Mouse (Mus musculus) Patski (cell line): ENCODE results near the gene Tmem92. TPM values are rescaled to one million over a fixed set of nuclear protein-coding genes. Genes with fewer than 3 reads are reported as not detected.
A peak's percentile ranks its signal among the peaks of the same experiment; 100 is the strongest.
"Not testable (repeated sequence)": the region's sequence is repeated elsewhere in the genome, so short reads cannot be mapped to it uniquely, and the experiment has no call there.

ENCODE experiments used
- ATAC-seq: fragments of 100-300 bp; one replicate; pipeline ENCODE4 v1.8.0; 2021
- CTCF ChIA-PET: fragments of 350-600 bp; sonication (Branson Sonifier 250); formaldehyde crosslinking; loops from one replicate; lab custom pipeline; 2022; ENCODE audit warnings: inconsistent platforms; lab: Charles Lee
- POLR2A ChIA-PET: fragments of 350-600 bp; sonication (Branson Sonifier 250); formaldehyde crosslinking; loops from one replicate; lab custom pipeline; 2022; ENCODE audit warnings: antibody characterized with exemption, inconsistent platforms; lab: Charles Lee
- DNase-seq: peaks from one replicate; pipeline ENCODE4 v3.0.0-alpha.2; 2011; ENCODE audit warnings: low read depth, low spot score
- H3K27me3 ChIP-seq: fragments of 371-371 bp; one replicate; pipeline ENCODE4 v1.5.1; 2021
- CTCF ChIP-seq: fragments of 100-300 bp; IDR thresholded peaks from one replicate; pipeline ENCODE4 v1.5.1; 2021
- in situ Hi-C: fragments of 300-500 bp; cut with MboI; formaldehyde crosslinking; loops from 3 replicates; pipeline ENCODE4 v1.11.1; 2018; ENCODE audit warnings: low pct_unique_long_range_greater_than_20kb, mixed read lengths
- polyA plus RNA-seq: library from polyadenylated mRNA; unstranded; gene quantifications from one replicate; pipeline ENCODE4 v1.2.3, GENCODE M21; 2021

Gene Tmem92
- not detected for polyA plus RNA-seq

DNA sequence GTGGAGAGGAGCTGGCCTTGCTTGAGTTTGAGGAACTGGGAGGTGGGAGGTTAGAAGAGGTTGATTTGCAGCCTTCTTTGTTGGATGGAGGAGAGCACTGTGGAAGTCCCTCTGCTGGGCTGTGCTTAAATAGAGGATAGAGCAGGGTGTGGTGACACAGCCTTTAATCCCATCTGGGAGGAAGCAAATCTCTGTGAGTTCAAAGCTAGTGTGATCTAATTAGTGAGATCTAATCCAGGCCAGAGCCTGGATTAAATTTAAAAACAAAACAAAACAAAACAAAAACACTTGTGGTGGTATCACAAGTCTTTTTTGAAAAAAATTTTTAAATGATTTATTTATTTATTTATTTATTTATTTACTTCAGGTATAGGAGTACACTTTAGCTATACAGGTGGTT, at the start of gene Tmem92:
TSS of gene Tmem92 (minus strand) at position 101 of the 400 bp plus-strand sequence.
- ATAC-seq: no peak
- ChIA-PET POLR2A (no interaction called here), CTCF (no interaction called here)
- DNase-seq: no peak
- in situ Hi-C loops: no loop called here
- TF ChIP-seq CTCF: no peak
- peaks cover 5% of the 10 kb centered on the region for H3K27me3 ChIP-seq

DNA sequence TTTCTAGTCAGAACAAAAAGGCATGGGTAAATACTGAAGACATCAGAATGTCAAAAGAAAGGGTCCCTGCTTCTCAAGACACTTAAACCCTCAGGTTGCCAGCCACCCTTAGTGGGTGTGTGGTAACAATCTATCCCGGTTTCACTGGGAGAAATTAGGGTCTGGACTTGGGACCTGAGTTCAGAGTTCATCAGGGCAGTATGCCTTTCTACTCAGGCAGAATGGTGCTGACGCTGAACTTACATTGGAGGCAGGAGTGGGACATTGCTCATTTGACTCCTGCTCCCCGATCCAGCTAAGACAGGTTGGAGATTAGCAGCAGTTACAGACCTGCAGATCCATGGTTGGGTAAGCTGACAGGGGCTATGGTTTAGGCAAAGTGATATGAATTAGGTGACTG, 46.5 kb upstream of the Tmem92 start:
- in situ Hi-C loops: no loop called here
- ChIA-PET POLR2A (no interaction called here), CTCF (no interaction called here)
- no peak for ATAC-seq
- no peak for DNase-seq
- no peak for TF ChIP-seq CTCF
- peaks cover 15% of the 10 kb centered on the region for H3K27me3 ChIP-seq

DNA sequence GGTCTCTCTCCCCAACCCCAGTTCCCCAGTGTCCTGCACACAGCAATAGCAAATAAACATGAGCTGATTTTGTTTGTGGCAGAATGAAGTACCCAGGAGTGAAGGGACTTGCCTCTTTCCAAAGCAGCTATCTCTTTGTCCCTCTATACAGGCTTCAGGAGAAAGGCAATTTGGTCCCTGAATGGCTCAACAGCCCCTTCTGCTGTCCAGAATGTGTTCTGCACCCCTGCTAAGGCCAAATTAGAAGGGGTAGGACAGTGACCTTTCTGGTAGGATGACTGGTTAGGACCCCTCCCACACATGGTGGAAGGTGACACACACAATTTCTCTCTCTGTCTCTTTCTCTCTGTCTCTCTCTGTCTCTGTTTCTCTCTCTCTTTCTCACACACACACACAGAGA, 36.9 kb upstream of the Tmem92 start:
- CTCF ChIA-PET, DNase-seq, POLR2A ChIA-PET, in situ Hi-C loops, H3K27me3 ChIP-seq, ATAC-seq: not testable (repeated sequence)

DNA sequence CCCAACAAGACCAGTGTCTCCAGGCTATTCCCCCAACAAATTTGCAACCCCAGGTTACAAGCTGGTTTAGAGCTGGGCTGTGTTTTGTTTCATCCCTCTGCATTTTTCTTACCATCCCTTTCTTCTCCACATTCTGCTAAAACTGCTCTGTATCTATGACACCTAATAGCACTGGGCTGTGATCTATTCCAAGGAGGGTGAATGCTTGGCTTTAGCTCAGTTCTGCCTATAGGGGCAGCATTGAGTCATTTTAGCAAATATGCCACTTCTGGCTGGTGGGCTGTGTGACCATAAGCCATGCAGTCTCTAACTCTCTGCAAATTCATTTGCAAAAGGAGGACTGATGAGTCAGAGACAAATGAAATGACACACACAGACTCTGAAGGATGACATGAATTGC, 36.4 kb upstream of the Tmem92 start:
- in situ Hi-C loops, ATAC-seq: not testable (repeated sequence)

DNA sequence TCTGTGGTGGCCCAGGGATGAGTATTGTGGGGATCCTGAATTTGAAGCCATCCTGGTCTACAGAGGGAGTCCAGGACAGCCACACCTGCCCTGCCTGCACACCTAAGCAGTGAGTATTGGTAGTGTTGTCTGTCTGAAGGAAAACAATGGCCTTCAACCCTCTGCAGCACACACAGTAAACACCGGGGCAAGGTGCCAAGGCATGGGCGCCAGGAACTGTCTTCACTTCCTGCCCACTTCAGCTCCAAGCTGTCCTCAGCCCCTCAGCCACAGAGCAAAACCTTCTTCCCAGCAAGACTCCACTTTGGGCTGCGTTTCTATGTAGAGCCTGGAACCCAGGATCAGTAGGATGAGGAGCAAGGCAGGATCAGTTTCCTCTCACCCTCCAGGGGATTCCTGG, 29.0 kb upstream of the Tmem92 start:
- H3K27me3 ChIP-seq, POLR2A ChIA-PET, DNase-seq, CTCF ChIA-PET, ATAC-seq, in situ Hi-C loops: not testable (repeated sequence)

More for the DNA sequence above, 36.4 kb upstream of the Tmem92 start:
- CTCF ChIA-PET, DNase-seq, POLR2A ChIA-PET, H3K27me3 ChIP-seq: not testable (repeated sequence)

DNA sequence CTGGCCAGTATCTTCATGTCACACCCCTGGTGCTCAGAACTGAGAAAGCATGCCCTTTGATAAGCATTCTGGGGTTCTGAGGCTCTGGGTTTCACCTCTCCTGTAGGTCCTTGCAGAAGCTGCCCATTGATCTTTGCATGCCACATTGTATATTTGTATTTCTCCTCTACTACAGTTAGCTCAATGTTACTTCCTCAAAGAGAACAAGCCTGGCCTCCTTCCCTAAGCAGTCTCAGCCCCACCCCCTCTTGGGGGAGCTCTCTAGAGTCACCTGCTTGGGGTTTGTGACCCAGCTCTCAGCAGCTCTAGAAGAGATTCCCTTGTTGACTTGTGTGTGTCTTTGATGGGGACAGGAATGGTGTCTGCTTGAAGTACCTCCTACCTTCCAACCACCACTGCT, 9.2 kb upstream of the Tmem92 start:
- ATAC-seq (no peak), DNase-seq (no peak)
- ChIA-PET POLR2A (no interaction called here), CTCF (no interaction called here)
- in situ Hi-C loops: no loop called here
- no peaks in the 10 kb centered on the region for H3K27me3 ChIP-seq
- TF ChIP-seq CTCF: no peak

DNA sequence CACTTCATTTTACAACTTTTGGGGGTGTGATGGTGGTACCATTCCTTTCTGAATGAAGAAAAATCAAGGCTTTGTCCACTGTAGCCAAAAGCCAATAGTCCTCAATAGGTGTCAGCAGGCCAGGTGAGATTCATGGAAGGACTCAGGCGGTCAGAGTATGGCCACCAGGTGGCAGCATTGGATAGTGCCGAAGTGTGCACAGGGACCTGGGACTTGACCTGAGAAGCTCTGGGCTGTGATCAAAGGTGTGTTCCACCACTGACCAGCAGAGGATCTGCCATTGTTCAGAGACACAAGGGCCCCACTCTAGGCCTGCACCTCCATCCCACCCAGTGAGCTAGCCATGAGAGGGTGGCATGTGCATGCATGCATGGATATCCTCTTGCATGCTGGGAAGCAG, 2.7 kb upstream of the Tmem92 start:
- H3K27me3 ChIP-seq: no peaks in the 10 kb centered on the region
- ChIA-PET POLR2A (no interaction called here), CTCF (interaction anchor here (1.3 kb wide), 1 partner anchor 56 kb away, joined by 4 read pairs; no protein-coding TSS in a partner anchor)
- ATAC-seq (no peak), DNase-seq (no peak)
- in situ Hi-C loops: no loop called here
- no peak for TF ChIP-seq CTCF

DNA sequence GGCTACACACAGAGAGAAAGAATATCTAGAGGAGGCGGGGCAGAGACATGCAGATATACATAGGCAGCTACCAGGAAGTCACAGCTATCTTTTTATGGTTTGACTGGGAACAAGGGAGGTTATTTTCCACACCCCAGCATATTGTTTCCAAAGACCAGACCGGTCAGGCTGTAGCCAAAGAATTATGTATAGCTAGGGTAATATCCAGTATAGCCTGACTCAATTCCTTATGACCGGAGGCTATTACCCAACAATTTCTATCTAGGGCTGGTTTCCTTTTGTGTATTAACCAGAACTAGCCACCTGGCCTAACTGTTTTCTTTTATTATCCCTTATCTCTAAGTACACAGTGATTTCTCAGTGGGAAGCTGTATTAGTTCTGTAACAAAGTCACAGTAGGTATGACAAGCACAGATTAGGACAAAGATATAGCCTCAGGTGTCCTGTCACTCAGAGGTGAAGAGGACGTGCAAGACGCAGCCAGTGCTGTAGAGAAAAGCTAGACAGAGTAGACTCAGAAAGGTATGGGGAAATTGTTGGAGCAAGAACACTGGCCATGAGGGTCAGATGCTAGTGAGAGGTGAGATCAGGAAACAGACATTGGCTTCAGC, 7.5 kb downstream of the Tmem92 start:
- in situ Hi-C loops: no loop called here
- no peak for ATAC-seq

DNA sequence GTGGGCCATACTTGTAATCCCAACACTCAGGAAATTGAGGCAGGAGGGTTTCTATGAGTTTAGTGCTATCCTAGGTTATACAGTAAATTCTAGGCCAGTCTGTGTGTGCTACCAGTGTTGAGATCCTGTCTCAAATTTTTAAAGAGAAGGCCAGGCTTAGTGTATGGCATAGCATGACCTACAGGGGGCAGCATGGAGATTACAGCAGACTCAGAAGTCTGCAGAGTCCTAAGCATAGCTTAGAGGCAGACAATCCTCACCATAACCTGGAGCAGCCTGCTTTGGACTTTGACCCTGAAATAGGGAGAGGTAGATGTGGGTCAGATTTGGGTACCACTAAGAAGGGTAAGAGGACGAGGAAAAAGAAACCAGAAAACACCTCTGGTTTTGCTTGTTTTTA, 8.7 kb downstream of the Tmem92 start:
- in situ Hi-C loops: no loop called here
- H3K27me3 ChIP-seq: peaks cover 30% of the 10 kb centered on the region
- CTCF ChIA-PET: interaction anchor here (0.9 to 1.1 kb wide), 2 partner anchors 36 to 44 kb away, joined by 3 read pairs; no protein-coding TSS in a partner anchor
- no peak for ATAC-seq
- POLR2A ChIA-PET: no interaction called here
- peak; percentile 51 for TF ChIP-seq CTCF
- DNase-seq: no peak

More for the DNA sequence above, 7.5 kb downstream of the Tmem92 start:
- ChIA-PET POLR2A (no interaction called here), CTCF (no interaction called here)
- H3K27me3 ChIP-seq: peaks cover 32% of the 10 kb centered on the region
- TF ChIP-seq CTCF: no peak
- DNase-seq: no peak

DNA sequence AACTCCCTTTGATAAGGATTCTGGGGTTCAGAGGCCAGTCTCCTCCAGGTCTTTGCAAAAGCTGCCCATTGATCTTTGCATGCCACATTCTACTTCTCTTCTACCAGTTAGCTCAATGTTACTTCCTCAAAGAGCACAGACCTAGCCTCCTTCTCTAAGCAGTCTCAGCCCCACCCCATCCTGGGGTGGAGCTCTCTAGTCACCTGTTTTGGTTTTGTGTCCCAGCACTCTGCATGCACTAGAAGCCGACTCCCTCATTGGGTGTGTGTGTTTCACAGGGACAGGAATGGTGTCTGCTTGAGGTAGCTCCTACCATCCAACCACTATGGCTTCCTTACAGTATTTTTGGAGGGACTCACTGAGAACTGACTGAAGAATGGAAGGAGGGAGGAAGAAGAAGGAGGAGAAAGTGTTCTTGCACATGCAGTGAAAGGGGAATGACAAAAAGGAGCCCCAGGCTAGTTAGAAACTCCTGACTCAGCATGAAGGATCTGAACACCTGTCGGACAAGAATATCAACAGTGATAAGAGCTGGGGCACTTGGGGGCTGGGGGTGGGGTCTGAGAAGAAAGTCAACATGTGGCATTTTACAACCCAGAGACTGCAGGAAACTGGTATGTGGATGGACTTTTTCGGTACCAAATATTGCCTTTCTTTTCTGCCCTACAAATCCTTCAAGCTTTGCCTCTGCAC, 10.0 kb downstream of the Tmem92 start:
- TF ChIP-seq CTCF: no peak
- DNase-seq (no peak), ATAC-seq (no peak)
- ChIA-PET POLR2A (no interaction called here), CTCF (no interaction called here)
- peaks cover 26% of the 10 kb centered on the region for H3K27me3 ChIP-seq
- in situ Hi-C loops: no loop called here

DNA sequence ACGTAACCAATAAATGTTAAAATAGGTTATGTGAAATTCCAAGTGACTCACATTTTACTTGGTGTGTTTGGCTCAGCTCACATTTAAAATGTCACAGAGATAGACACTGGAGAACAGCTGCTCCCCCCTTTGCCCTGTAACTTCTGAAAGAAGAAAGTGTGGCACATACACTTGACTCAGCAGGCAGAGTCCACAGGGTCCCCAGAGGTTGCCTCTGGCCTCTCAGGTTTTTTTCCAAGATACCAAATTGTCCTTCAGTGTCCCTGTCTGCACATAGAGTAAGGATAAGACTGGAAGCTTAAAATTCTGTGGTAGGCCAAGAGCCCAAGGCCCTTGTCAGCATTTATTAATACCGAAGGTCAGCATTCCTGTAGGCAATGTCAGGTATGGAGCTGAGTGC, 15.3 kb downstream of the Tmem92 start:
- in situ Hi-C loops: no loop called here
- CTCF ChIA-PET: no interaction called here
- POLR2A ChIA-PET: no interaction called here
- DNase-seq: no peak
- ATAC-seq: no peak
- no peak for TF ChIP-seq CTCF
- H3K27me3 ChIP-seq: peaks cover 8% of the 10 kb centered on the region
